Mouse (Mus musculus) heart, postnatal 0 days (tissue): ENCODE results near the gene Erf.

Experiments
- CTCF ChIP-seq: IDR thresholded peaks from 2 replicates; pipeline ENCODE4 v1.5.1; 2016; ENCODE audit warnings: antibody characterized with exemption, control low read depth, low read depth
- EP300 ChIP-seq: IDR thresholded peaks from 2 replicates; pipeline ENCODE4 v1.6.1; 2016; ENCODE audit warnings: antibody characterized with exemption, low read depth

DNA sequence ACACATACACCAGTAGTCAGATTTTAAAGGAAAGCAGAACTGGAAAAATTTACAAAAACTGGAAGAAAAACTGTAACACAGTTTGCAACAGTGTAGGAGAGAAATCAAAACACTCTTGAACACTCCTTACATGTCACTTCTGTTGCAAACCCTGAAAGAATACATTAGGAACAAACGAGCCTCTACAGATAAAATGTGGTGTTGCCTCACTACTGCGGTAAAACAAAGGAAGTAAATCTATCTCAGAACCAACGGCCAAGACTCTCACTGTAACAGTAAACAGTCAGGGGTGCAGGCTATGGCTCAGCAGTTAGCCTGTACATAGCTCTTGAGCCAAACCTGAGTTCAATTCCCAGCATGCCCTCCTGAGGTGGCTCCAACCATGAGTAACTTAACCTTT lies 37.5 kb downstream of the Erf start:
- TF ChIP-seq CTCF (no peak), EP300 (no peak)
